Mouse (Mus musculus) cerebellum, adult 2 months (tissue): Measurements from ENCODE around the gene Efnb1. TPM values are rescaled to one million over a fixed set of nuclear protein-coding genes. Genes with fewer than 3 reads are reported as not detected.

Experiments
- DNase-seq, 2 experiments: peaks; one replicate each; pipeline ENCODE4 v3.0.0; 2021
- H3K27ac ChIP-seq: fragments of 200-500 bp; 2 replicates; pipeline ENCODE4 v1.5.1; 2012; ENCODE audit warnings: low read length, control low read depth, inconsistent platforms; ENCODE audit not compliant: insufficient read depth
- H3K27me3 ChIP-seq: fragments of 200-500 bp; 2 replicates; pipeline ENCODE4 v1.6.1; 2012; ENCODE audit warnings: inconsistent platforms, mild to moderate bottlenecking, low read length, moderate library complexity; ENCODE audit not compliant: control insufficient read depth, insufficient read depth
- H3K4me1 ChIP-seq: fragments of 200-500 bp; 2 replicates; pipeline ENCODE4 v1.6.1; 2011; ENCODE audit warnings: low read length; ENCODE audit not compliant: control insufficient read depth, insufficient read depth
- H3K4me3 ChIP-seq: fragments of 200-500 bp; replicated peaks from 2 replicates; pipeline ENCODE3; 2011; ENCODE audit warnings: mild to moderate bottlenecking, low read depth, low read length, control low read depth; ENCODE audit not compliant: insufficient read depth
- CTCF ChIP-seq: fragments of 200-500 bp; IDR thresholded peaks from 2 replicates; pipeline ENCODE4 v1.5.1; 2011; ENCODE audit warnings: low read depth, mild to moderate bottlenecking, control low read depth, low read length, moderate library complexity, borderline replicate concordance; ENCODE audit not compliant: insufficient read depth
- POLR2A ChIP-seq: fragments of 200-500 bp; IDR thresholded peaks from 2 replicates; pipeline ENCODE4 v1.6.1; 2011; ENCODE audit warnings: low read length, control low read depth, borderline replicate concordance; ENCODE audit not compliant: insufficient read depth
- WGBS: fragments of 180-500 bp; shearing (Covaris S2); methylation state at CpG from one replicate; pipeline ENCODE4 v1.1.7; 2018; 5-methylcytosine and 5-hydroxymethylcytosine counted together
- polyA plus RNA-seq: library from polyadenylated mRNA; depleted of rRNA; stranded (reverse); fragments of >200 nt; gene quantifications from 2 replicates; pipeline ENCODE4 v1.2.3, GENCODE M21; 2012

The Efnb1 gene
- polyA plus RNA-seq, 1 experiment: 4.6 TPM

- no peak for TF ChIP-seq POLR2A
- TF ChIP-seq CTCF: no peak
- Histone ChIP-seq H3K27me3 (no peaks in the 10 kb centered on the region), H3K4me3 (no peak overlapping the region), H3K27ac (no peak overlapping the region), H3K4me1 (no peaks in the 10 kb centered on the region)
- DNase-seq: no peak
- WGBS: 91% methylated on average over 2 of the region's 2 CpGs
Measured at GRCm38 (mm10) chrX:99149900-99150299, 14.0 kb downstream of the Efnb1 start.

- 77% methylated on average over 3 of the region's 3 CpGs for WGBS
- H3K4me3 ChIP-seq: no peak overlapping the region
- no peaks in the 10 kb centered on the region for H3K4me1 ChIP-seq
- DNase-seq: no peak
- TF ChIP-seq POLR2A (no peak), CTCF (no peak)
- no peak overlapping the region for H3K27ac ChIP-seq
- no peaks in the 10 kb centered on the region for H3K27me3 ChIP-seq
Measured at GRCm38 (mm10) chrX:99150712-99151111, 14.8 kb downstream of the Efnb1 start.

GRCm38 (mm10) chrX:99151434-99151833 is 15.5 kb downstream of the Efnb1 start:
- Histone ChIP-seq H3K4me3 (no peak overlapping the region), H3K4me1 (no peaks in the 10 kb centered on the region), H3K27me3 (no peaks in the 10 kb centered on the region), H3K27ac (no peak overlapping the region)
- TF ChIP-seq POLR2A: no peak
- no peak for TF ChIP-seq CTCF
- no peak for DNase-seq
- WGBS: 71% methylated on average over 4 of the region's 4 CpGs

GRCm38 (mm10) chrX:99152141-99152540 is 16.2 kb downstream of the Efnb1 start:
- DNase-seq: no peak
- Histone ChIP-seq H3K4me3 (no peak overlapping the region), H3K27me3 (no peaks in the 10 kb centered on the region), H3K27ac (no peak overlapping the region), H3K4me1 (no peaks in the 10 kb centered on the region)
- WGBS: 48% methylated on average over 3 of the region's 3 CpGs
- TF ChIP-seq POLR2A (no peak), CTCF (no peak)

GRCm38 (mm10) chrX:99152566-99153265 is 16.8 kb downstream of the Efnb1 start:
- Histone ChIP-seq H3K4me3 (no peak overlapping the region), H3K27me3 (no peaks in the 10 kb centered on the region), H3K27ac (no peak overlapping the region), H3K4me1 (no peaks in the 10 kb centered on the region)
- DNase-seq: no peak
- 59% methylated on average over 9 of the region's 9 CpGs for WGBS
- no peak for TF ChIP-seq POLR2A
- no peak for TF ChIP-seq CTCF

- WGBS: 67% methylated on average over 3 of the region's 3 CpGs
- no peak for DNase-seq
- Histone ChIP-seq H3K27ac (no peak overlapping the region), H3K27me3 (no peaks in the 10 kb centered on the region), H3K4me3 (no peak overlapping the region), H3K4me1 (no peaks in the 10 kb centered on the region)
- TF ChIP-seq POLR2A (no peak), CTCF (no peak)
Measured at GRCm38 (mm10) chrX:99153266-99153646, 17.3 kb downstream of the Efnb1 start.

GRCm38 (mm10) chrX:99154358-99154757 is 18.4 kb downstream of the Efnb1 start:
- H3K4me3 ChIP-seq: no peak overlapping the region
- TF ChIP-seq POLR2A (no peak), CTCF (no peak)
- H3K4me1 ChIP-seq: no peaks in the 10 kb centered on the region
- DNase-seq: no peak
- H3K27me3 ChIP-seq: no peaks in the 10 kb centered on the region
- H3K27ac ChIP-seq: no peak overlapping the region
- WGBS: 84% methylated on average over 5 of the region's 5 CpGs

- H3K4me3 ChIP-seq: no peak overlapping the region
- TF ChIP-seq CTCF (no peak), POLR2A (no peak)
- no peak overlapping the region for H3K27ac ChIP-seq
- H3K27me3 ChIP-seq: no peaks in the 10 kb centered on the region
- no peaks in the 10 kb centered on the region for H3K4me1 ChIP-seq
- no peak for DNase-seq
- 88% methylated on average over 8 of the region's 8 CpGs for WGBS
Measured at GRCm38 (mm10) chrX:99159020-99159419, 23.1 kb downstream of the Efnb1 start.

GRCm38 (mm10) chrX:99164111-99164510 is 28.2 kb downstream of the Efnb1 start:
- no peak for TF ChIP-seq CTCF
- TF ChIP-seq POLR2A: no peak
- WGBS: 96% methylated on average over 2 of the region's 2 CpGs
- Histone ChIP-seq H3K4me3 (no peak overlapping the region), H3K4me1 (no peaks in the 10 kb centered on the region), H3K27me3 (no peaks in the 10 kb centered on the region), H3K27ac (no peak overlapping the region)
- DNase-seq: no peak
